ENCODE assay signal across 9 mouse cellular contexts in genomic region chr12:107085058-107085905, GRCm38 (mm10).
DNase-seq lines count a peak whose midpoint lies in the region; ATAC-seq and TF ChIP-seq lines count a peak whose summit lies in the region.
"Had no signal": no experiment of that assay in that cellular context is flagged by ENCODE, and none has a peak within 500 bp of the region (broad histone marks: within the 10 kb centered on the region; RNA-seq: fewer than 3 reads in every experiment).

No protein-coding gene starts in this region.

- no peak overlapping the region for H3K4me3 ChIP-seq in forebrain, embryonic 15.5 days
- H3K4me3 ChIP-seq in midbrain, embryonic 15.5 days = no peak overlapping the region
- H3K4me3 ChIP-seq in lung, adult 2 months (replicated peaks; ENCODE audit: extremely low read depth, low read depth, low read length) = no peak overlapping the region
- H3K4me3 ChIP-seq: liver, embryonic 15.5 days had no signal

- ATAC-seq in forebrain, embryonic 15.5 days (replicated peaks) = peak; percentile 62
- ATAC-seq in midbrain, embryonic 15.5 days (replicated peaks) = no peak
- ATAC-seq in megakaryocyte progenitor cell, adult 5-6 weeks (replicated peaks; ENCODE audit: poor library complexity) = no peak

- no peak for TF ChIP-seq CTCF in lung, adult 2 months (IDR thresholded peaks at IDR 0.05; ENCODE audit: insufficient read depth, low read length)

- intact Hi-C loops in heart, postnatal 36 days (cut with DNase I) = no loop called here

- H3K36me3 ChIP-seq in forebrain, embryonic 15.5 days = no peaks in the 10 kb centered on the region
- no peaks in the 10 kb centered on the region for H3K36me3 ChIP-seq in midbrain, embryonic 15.5 days (replicated peaks)
- H3K36me3 ChIP-seq: liver, embryonic 15.5 days had no signal

- H3K27me3 ChIP-seq in forebrain, embryonic 15.5 days = no peaks in the 10 kb centered on the region
- H3K27me3 ChIP-seq in midbrain, embryonic 15.5 days (replicated peaks) = no peaks in the 10 kb centered on the region
- H3K27me3 ChIP-seq: liver, embryonic 15.5 days had no signal

- DNase-seq in brain, adult 2 months (ENCODE audit: low read depth, low spot score) = peak; percentile 11
- DNase-seq in embryo, embryonic 10.5 days (ENCODE audit: low spot score) = peak; percentile 19
- DNase-seq in lung, adult 2 months = no peak
- no peak for DNase-seq in heart, postnatal 36 days
- DNase-seq: heart, adult 11 months had no signal

- H3K4me2 ChIP-seq in forebrain, embryonic 15.5 days (replicated peaks) = peak overlapping the region; percentile 26
- H3K4me2 ChIP-seq in midbrain, embryonic 15.5 days = no peak overlapping the region
- H3K4me2 ChIP-seq: liver, embryonic 15.5 days had no signal

- no peaks in the 10 kb centered on the region for H3K9me3 ChIP-seq in forebrain, embryonic 15.5 days
- H3K9me3 ChIP-seq in midbrain, embryonic 15.5 days = no peaks in the 10 kb centered on the region
- H3K9me3 ChIP-seq: liver, embryonic 15.5 days had no signal

- H3K9ac ChIP-seq in forebrain, embryonic 15.5 days (replicated peaks) = 0 out of 2 replicates have a peak overlapping the region, but pooled peaks have one; percentile 22
- H3K9ac ChIP-seq in midbrain, embryonic 15.5 days = no peak overlapping the region
- H3K9ac ChIP-seq: liver, embryonic 15.5 days had no signal

- WGBS in forebrain, embryonic 15.5 days = 12% methylated on average over 14 of the region's 14 CpGs
- WGBS in midbrain, embryonic 15.5 days = 54% methylated on average over 14 of the region's 14 CpGs
- WGBS in lung, adult 2 months = 60% methylated on average over 14 of the region's 14 CpGs

- peaks cover 40% of the 10 kb centered on the region for H3K4me1 ChIP-seq in forebrain, embryonic 15.5 days
- H3K4me1 ChIP-seq in midbrain, embryonic 15.5 days = peaks cover 34% of the 10 kb centered on the region
- no peaks in the 10 kb centered on the region for H3K4me1 ChIP-seq in lung, adult 2 months (ENCODE audit: control insufficient read depth, insufficient read depth, low read length)
- H3K4me1 ChIP-seq: liver, embryonic 15.5 days had no signal

- no peak for TF ChIP-seq POLR2A in lung, adult 2 months (IDR thresholded peaks at IDR 0.05; ENCODE audit: borderline replicate concordance, extremely low read depth, low read depth, low read length)

- peak overlapping the region; percentile 90 for H3K27ac ChIP-seq in forebrain, embryonic 15.5 days (replicated peaks)
- peak overlapping the region; percentile 27; the same call in 1 of the 2 replicates for H3K27ac ChIP-seq in midbrain, embryonic 15.5 days
- H3K27ac ChIP-seq: liver, embryonic 15.5 days had no signal

Comparison
In these comparisons a context has a peak if more than half of its experiments do, and no peak if none do; other contexts are left out.
1. DNase-seq: peak in brain, adult 2 months (single experiment) and embryo, embryonic 10.5 days (single experiment); none in lung, adult 2 months (single experiment) and heart, postnatal 36 days (0 of 2).